Mouse (Mus musculus) embryonic facial prominence, embryonic 14.5 days (tissue): ENCODE measurements around the gene Atp10b. TPM values are rescaled to one million over a fixed set of nuclear protein-coding genes. Genes with fewer than 3 reads are reported as not detected.
A peak's percentile ranks its signal among the peaks of the same experiment; 100 is the strongest.

ENCODE experiments used
- ATAC-seq: fragments of 200-750 bp; cut with Nextera tagmentation; 2 replicates; pipeline ENCODE4 v1.8.0; 2017; ENCODE audit warnings: low read depth, moderate number of reproducible peaks, moderate TSS enrichment
- DNase-seq: peaks from one replicate; pipeline ENCODE4 v3.0.0-alpha.2; 2015; ENCODE audit warnings: low spot score
- H3K27ac ChIP-seq: fragments of 300-500 bp; sonication (generic); replicated peaks from 2 replicates; pipeline ENCODE4 v1.5.1; 2014; ENCODE audit warnings: low read depth, mild to moderate bottlenecking, low read length, moderate library complexity
- H3K27me3 ChIP-seq: fragments of 300-500 bp; sonication (generic); replicated peaks from 2 replicates; pipeline ENCODE4 v1.6.1; 2014; ENCODE audit warnings: low read length; ENCODE audit not compliant: control insufficient read depth, insufficient read depth
- H3K36me3 ChIP-seq: fragments of 300-500 bp; sonication (generic); 2 replicates; pipeline ENCODE4 v1.6.1; 2014; ENCODE audit warnings: low read length, mixed read lengths; ENCODE audit not compliant: control insufficient read depth, insufficient read depth
- H3K4me1 ChIP-seq: fragments of 300-500 bp; sonication (generic); 2 replicates; pipeline ENCODE4 v1.6.1; 2014; ENCODE audit warnings: antibody characterized with exemption, low read length; ENCODE audit not compliant: control insufficient read depth, insufficient read depth
- H3K4me2 ChIP-seq: fragments of 300-500 bp; sonication (generic); 2 replicates; pipeline ENCODE4 v1.6.1; 2014; ENCODE audit warnings: low read depth, mild to moderate bottlenecking, low read length, moderate library complexity, mixed read lengths
- H3K4me3 ChIP-seq: fragments of 300-500 bp; sonication (generic); 2 replicates; pipeline ENCODE4 v1.5.1; 2014; ENCODE audit warnings: low read depth, mild to moderate bottlenecking, low read length
- H3K9ac ChIP-seq: fragments of 300-500 bp; sonication (generic); 2 replicates; pipeline ENCODE4 v1.6.1; 2014; ENCODE audit warnings: low read depth, mild to moderate bottlenecking, low read length, moderate library complexity, mixed read lengths
- H3K9me3 ChIP-seq: fragments of 300-500 bp; sonication (generic); 2 replicates; pipeline ENCODE4 v1.6.1; 2016; ENCODE audit warnings: low read length; ENCODE audit not compliant: control insufficient read depth
- WGBS: fragments of 180-500 bp; shearing (Covaris S2); extraction: QIAGEN DNeasy Blood & Tissue Kit; methylation state at CpG from one replicate; pipeline ENCODE4 v1.1.7; 2014; 5-methylcytosine and 5-hydroxymethylcytosine counted together
- polyA plus RNA-seq: library from polyadenylated mRNA; unstranded; fragments of >200 nt; fragmentation: Nextera tagmentation; extraction: Ambion mirVana; gene quantifications from 2 replicates; pipeline ENCODE4 v1.2.1, GENCODE M21; 2014

The Atp10b gene
- polyA plus RNA-seq, 1 experiment from 2014 or later = 2.2 TPM

DNA sequence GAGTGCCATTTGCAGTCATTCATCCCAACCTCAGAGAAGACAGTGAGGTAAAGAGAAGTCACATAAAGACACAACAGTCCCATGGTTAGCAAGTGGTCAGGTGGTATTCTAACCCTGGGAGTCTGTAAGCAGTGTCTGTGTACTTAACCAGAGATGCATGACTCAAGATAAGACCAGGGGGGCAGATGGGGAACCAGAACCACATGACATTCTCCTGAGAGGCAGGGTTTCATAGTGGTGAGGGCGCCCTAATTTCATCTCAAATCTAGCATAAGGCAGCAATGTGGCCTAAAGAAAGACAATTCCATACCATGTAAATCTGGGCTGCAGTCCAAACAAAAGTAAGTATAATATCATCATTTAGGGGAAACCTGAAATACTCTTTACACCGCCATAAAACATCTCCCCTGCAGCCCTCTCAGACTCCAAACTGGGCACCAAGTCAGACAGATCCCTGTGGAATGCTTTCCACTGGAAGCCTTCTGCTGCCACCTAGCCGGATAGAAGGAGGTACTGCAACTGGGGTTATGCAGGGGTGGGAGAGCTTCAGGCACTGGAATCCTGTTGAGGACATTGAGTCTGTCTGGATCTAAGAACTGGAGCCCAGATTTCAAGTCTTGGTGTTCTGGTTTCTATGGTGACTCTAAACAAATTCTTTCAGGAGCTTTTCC lies 114.0 kb downstream of the Atp10b start:
- DNase-seq = peak; percentile 81
- 0 out of 2 replicates have a peak, but pooled peaks have one; percentile 57 for ATAC-seq
- Histone ChIP-seq H3K27ac (no peak overlapping the region), H3K9ac (no peak overlapping the region), H3K27me3 (no peaks in the 10 kb centered on the region), H3K4me1 (no peaks in the 10 kb centered on the region), H3K4me3 (no peak overlapping the region), H3K9me3 (no peaks in the 10 kb centered on the region), H3K4me2 (no peak overlapping the region), H3K36me3 (no peaks in the 10 kb centered on the region)
- WGBS = 38% methylated on average over 3 of the region's 3 CpGs

DNA sequence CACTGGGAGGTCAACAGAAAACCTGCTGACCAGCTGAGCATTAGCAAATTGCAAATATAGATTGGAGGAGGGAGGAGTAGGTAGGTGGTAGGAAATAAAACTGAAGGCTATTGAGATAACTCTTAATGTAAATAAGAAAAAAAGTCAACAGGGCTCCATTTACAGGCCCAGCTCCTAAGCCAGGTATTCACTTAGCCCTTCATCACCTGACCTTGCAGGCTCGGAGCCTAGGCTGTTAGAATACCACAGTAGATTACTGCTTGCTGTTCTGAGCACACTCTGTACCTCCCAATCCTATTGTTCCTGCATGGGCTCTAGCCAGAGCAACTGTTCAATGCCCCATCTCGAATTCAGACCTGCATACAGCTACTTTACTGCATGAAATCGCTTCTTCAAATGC lies 117.8 kb downstream of the Atp10b start:
- Histone ChIP-seq H3K27me3 (no peaks in the 10 kb centered on the region), H3K27ac (no peak overlapping the region), H3K9ac (no peak overlapping the region), H3K4me3 (no peak overlapping the region), H3K4me1 (no peaks in the 10 kb centered on the region), H3K36me3 (no peaks in the 10 kb centered on the region), H3K9me3 (no peaks in the 10 kb centered on the region), H3K4me2 (no peak overlapping the region)
- WGBS = 77% methylated on average over 3 of the region's 3 CpGs
- no peak for DNase-seq
- no peak for ATAC-seq

DNA sequence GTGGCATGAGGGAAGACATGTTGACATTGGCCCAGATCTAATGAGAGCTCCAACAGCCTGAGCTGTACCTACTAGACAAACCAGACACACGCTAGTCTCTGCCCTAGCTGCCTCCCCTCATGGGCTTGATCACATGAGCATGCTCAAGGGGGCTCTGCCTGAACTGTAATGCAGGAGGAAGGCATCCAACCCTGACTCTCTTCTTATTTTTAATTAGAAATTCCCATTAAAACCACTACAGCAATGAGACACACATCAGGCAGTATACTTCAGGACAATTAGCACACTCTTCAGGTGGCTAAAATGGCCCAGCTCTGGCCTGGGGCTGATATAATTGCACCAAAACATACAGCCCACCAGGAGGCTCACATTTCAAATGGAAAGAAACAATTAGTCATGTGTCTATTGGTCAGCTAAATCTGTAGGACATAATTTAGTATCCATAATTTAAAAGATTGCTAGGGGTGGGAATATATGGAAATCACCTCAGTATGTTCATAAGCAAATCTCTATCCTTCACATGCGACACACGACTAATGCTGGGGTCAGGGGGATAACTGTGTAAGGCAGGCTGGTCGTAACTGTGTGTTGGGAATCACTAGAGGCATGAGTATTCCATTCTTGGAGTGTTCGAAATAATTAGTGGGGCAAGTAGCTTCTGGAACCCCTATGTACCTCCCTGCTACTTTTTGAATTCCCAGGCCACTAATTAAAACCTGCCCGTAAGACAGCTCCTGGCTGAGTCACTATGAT lies 120.0 kb downstream of the Atp10b start:
- no peak for ATAC-seq
- Histone ChIP-seq H3K4me3 (no peak overlapping the region), H3K4me1 (no peaks in the 10 kb centered on the region), H3K9me3 (no peaks in the 10 kb centered on the region), H3K9ac (no peak overlapping the region), H3K4me2 (no peak overlapping the region), H3K27ac (no peak overlapping the region), H3K27me3 (no peaks in the 10 kb centered on the region), H3K36me3 (no peaks in the 10 kb centered on the region)
- no peak for DNase-seq
- 62% methylated on average over 6 of the region's 6 CpGs for WGBS

DNA sequence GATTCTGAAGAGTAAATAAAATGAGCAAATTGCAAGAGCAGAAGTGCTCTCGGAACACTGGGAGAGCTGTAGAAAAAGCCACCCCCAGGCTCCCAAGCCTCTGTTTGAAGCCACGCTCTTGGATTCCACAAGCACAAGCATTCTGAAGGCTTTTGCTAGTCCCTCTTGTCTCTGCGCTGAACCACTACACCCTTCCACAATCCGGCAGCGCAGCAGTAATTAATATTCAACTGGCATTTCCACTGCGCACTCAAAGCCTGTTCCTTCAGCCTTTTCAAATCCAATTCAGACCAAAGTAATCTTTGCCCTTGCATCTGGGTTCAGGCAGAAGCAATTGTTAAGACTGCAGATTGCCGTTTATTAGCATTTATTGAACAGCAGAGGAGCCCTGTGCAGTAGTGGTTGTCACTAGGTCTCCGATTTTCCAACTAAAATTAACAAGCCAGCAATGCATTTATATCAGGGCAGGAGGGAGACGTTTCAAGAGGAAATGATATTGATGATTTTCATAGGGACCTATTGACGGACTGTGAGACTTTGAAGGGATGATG lies 120.7 kb downstream of the Atp10b start:
- 67% methylated on average over 10 of the region's 10 CpGs for WGBS

DNA sequence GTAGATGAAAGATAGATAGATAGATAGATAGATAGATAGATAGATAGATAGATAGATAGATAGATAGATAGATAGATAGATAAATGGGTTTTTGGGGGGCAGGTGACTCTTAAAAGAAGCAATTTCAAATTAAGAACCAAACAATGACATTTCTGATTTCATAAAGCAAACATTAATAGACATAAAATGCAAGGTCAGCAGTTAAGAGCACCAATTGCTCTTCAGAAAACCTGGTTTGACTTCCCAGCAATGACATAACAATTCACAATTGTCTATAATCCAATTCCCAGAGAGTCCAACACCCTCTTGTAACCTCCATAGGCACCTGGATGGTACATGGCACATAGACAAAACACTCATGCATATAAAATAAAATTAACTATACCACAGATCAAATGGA lies 124.2 kb downstream of the Atp10b start:
- H3K9me3 ChIP-seq = no peaks in the 10 kb centered on the region
- no peak overlapping the region for H3K9ac ChIP-seq
- no peaks in the 10 kb centered on the region for H3K36me3 ChIP-seq
- no peaks in the 10 kb centered on the region for H3K4me1 ChIP-seq
- no peak overlapping the region for H3K4me3 ChIP-seq
- H3K27me3 ChIP-seq = no peaks in the 10 kb centered on the region
- ATAC-seq = no peak
- H3K27ac ChIP-seq = no peak overlapping the region
- no peak overlapping the region for H3K4me2 ChIP-seq
- DNase-seq = no peak

More for the DNA sequence above, 120.7 kb downstream of the Atp10b start:
- Histone ChIP-seq H3K9ac (no peak overlapping the region), H3K4me1 (no peaks in the 10 kb centered on the region), H3K9me3 (no peaks in the 10 kb centered on the region), H3K27me3 (no peaks in the 10 kb centered on the region), H3K36me3 (no peaks in the 10 kb centered on the region), H3K4me3 (no peak overlapping the region), H3K4me2 (no peak overlapping the region), H3K27ac (no peak overlapping the region)
- DNase-seq (no peak), ATAC-seq (no peak)

DNA sequence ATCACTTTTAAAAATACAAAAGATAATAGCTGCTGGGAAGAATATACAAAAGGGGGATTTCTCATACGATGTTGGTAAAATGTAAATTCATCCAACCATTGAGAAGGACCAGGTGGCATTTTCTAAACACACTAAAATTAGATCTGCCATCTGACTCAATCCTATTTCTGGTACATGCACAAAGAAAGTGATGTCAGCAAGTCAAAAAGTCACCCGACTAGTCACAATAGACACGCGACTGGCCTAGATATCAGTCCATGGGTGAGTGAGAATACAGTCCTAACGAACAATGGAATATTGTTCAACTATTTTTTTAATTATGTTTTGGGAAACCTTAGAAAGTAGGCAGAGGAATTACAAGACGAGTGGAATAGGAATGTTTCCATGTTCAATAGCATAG lies 147.9 kb downstream of the Atp10b start:
- DNase-seq (no peak), ATAC-seq (no peak)
- H3K27me3 ChIP-seq = no peaks in the 10 kb centered on the region
- WGBS = 83% methylated on average over 6 of the region's 6 CpGs
- H3K4me1 ChIP-seq = no peaks in the 10 kb centered on the region
- no peaks in the 10 kb centered on the region for H3K36me3 ChIP-seq
- 0 out of 2 replicates have a peak, but pooled peaks cover 2% of the 10 kb centered on the region for H3K9me3 ChIP-seq
- H3K4me3 ChIP-seq = no peak overlapping the region
- H3K9ac ChIP-seq = no peak overlapping the region
- H3K27ac ChIP-seq = no peak overlapping the region
- no peak overlapping the region for H3K4me2 ChIP-seq

DNA sequence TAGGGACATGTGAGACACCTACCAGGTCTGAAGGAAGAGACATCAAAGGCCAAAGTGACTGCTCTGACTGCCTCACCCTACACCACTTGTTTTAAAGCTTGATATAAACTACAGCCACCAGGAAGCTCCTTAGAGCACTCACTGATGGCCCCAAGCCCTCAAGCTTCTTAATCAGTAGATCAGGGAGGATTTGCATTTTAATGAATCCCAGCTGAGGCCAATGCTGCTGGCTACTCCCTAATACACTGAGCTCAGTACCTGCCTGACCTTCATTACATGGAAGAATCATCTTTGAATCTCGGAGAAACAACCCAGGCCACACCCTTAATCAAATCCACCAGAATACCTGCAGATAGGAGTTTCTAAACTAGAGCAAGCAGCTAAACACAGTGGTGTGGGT lies 161.3 kb downstream of the Atp10b start:
- ATAC-seq = no peak
- H3K4me2 ChIP-seq = no peak overlapping the region
- no peak for DNase-seq
- no peaks in the 10 kb centered on the region for H3K27me3 ChIP-seq
- H3K27ac ChIP-seq = no peak overlapping the region
- H3K36me3 ChIP-seq = no peaks in the 10 kb centered on the region
- no peaks in the 10 kb centered on the region for H3K9me3 ChIP-seq
- H3K9ac ChIP-seq = no peak overlapping the region
- H3K4me1 ChIP-seq = no peaks in the 10 kb centered on the region
- WGBS = 43% methylated on average over 1 of the region's 1 CpGs
- no peak overlapping the region for H3K4me3 ChIP-seq
